Mouse (Mus musculus) liver, embryonic 14 days (tissue): ENCODE data around the gene Ube3c. TPM values are rescaled to one million over a fixed set of nuclear protein-coding genes. Genes with fewer than 3 reads are reported as not detected.

Source experiments
- polyA plus RNA-seq: library from polyadenylated mRNA; depleted of rRNA; stranded (reverse); fragments of >200 nt; gene quantifications from 2 replicates; pipeline ENCODE4 v1.2.3, GENCODE M21; 2012; rRNA removed

Gene Ube3c
- polyA plus RNA-seq: 7.7 and 9.4 TPM in 2 replicates

DNA sequence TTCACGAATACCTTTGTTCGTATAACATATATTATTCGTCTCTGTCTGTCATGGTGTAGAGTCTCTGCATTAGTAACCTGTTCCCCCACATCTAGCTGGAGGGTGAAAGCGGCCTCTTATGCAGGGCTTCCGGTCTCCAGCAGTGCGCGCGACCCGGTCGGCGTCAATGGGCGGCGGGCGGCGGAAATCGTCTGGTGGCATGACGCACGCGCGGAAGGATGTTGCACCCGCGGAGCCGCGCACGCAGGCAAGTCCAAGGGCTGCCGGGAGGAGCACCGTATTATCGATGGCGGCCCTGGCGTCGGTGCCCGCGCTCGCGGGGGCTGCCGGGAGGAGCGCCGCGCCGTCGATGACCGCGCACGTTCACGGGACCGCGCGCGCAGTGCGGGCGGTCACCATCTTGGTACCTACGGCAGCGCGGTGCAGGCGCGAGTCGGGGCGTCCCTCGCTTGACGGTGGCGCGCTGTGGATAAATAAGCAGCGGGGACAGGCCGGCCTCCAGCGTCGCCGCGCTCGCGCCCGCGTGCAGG is at the start of gene Ube3c:
Gene Ube3c (plus strand): TSS at position 395 of the 530 bp plus-strand sequence.

Other genes starting within 250 kb of the Ube3c start
- gene Lmbr1, start 190.9 kb upstream of the Ube3c start, polyA plus RNA-seq: 1.1 and 1.4 TPM in 2 replicates
- gene Nom1, start 134.6 kb upstream of the Ube3c start, polyA plus RNA-seq: 10.3 and 14.3 TPM in 2 replicates
- gene Mnx1, start 90.8 kb upstream of the Ube3c start, polyA plus RNA-seq: not detected in 2 replicates
- gene Dnajb6, start 166.4 kb downstream of the Ube3c start, polyA plus RNA-seq: 53.3 and 57.1 TPM in 2 replicates
- gene Gm5129, start 166.7 kb downstream of the Ube3c start, polyA plus RNA-seq: 0.45 TPM in 1 of 2 replicates, not detected in the other